Mouse (Mus musculus) cerebellum, adult 11 months (tissue): ENCODE measurements around the gene Trpd52l3.

Source experiments
- DNase-seq: peaks from one replicate; pipeline ENCODE4 v3.0.0; 2022

The Trpd52l3 gene

DNA sequence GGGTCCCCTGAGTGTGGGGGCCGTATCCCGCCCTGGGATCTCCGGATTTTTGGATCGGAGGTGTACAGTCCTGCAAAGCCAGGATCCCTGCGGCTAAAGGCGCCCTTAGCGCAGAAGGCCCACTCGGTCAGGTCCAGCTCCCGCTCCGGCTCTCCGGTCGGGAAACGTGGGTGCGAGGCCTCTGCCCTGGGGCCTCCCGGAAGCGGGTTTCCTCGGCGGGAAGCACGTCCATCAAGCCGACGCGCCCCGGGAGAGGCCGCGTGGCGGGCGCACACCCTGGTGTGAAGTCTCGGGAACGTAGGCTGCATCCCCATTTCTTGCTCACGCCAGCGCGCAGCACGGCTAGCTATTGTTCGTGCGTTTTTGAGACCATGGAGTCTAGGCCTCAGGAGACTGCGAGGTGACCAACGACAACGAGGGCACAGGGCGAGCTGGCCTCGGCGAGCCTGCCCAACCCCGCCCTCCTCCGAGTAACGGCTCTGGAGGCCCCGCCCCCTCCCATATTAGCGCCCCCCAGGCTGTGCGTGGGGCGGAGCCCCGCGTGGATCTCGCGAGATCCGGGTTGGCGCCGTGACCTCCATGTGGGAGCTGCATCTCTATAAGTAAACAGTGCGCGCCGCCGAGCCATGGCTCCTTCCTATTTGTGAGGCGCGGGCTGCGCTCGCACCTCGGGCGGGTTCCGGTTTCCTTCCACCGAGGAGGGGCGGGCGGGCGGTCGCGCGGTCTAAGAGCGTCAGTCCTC, 26.5 kb downstream of the Trpd52l3 start, which contains the start of gene Uhrf2:
TSS of gene Uhrf2 (plus strand) at position 620 of the 742 bp plus-strand sequence.
- DNase-seq = peak; percentile 94

DNA sequence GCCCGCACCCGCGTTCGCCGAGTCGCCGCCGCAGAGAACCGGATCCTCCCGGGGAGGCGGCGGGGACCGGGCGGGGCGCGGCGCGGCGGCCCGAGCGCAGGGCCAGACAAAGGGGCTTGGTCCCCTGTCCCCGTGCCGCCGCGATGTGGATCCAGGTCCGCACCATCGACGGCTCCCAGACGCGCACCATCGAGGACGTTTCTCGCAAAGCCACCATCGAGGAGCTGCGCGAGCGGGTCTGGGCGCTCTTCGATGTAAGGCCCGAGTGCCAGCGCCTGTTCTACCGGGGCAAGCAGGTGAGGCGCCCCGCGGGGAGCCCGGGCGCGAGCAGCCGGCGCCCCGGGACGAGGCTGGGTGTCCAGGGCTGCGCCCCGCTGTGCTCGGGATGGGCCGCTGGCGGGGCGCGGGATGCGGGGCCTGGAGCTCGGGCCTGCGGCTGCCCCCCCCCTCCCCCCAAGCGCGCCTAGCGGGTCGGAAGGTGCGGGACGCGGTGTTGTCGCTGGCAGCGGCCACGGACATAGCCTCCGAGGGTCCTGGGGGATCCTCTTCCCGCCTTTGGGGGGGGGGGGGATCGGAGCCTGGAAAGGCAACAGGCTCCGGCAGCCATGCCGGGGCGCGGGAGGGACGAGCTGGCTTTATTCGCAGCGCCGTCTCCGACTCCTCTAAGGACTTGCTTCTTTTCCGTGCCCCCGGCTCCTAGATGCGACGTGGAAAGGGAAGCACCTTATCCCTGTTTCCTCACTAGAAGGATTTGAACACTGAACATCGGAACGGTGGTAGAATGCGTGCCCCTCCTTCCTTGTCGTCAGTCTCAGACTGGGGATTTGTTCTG, 27.3 kb downstream of the Trpd52l3 start:
- DNase-seq = peak; percentile 49

DNA sequence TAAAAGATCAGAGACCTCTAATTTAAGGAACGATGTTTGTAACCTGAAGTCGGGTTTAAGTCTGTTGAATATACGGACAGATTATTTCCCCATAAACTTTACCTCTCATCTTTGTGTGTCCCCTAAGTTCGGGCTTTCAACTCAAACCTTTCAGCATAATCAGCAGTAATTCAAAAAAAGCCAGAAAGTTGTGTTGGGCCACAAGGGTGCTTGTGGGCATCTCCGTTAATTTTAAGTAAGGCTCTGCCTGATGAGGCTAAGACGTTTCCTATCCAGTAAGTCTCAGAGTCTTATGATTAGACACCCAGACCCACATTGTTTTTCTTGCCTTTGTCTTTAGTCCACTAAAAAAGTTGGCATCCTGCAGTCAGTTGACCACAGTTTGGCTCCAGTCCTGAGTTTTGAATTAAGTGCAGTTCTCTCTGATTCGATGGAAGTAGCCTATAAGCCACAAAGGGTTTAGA, 27.9 kb downstream of the Trpd52l3 start:
- DNase-seq = no peak

DNA sequence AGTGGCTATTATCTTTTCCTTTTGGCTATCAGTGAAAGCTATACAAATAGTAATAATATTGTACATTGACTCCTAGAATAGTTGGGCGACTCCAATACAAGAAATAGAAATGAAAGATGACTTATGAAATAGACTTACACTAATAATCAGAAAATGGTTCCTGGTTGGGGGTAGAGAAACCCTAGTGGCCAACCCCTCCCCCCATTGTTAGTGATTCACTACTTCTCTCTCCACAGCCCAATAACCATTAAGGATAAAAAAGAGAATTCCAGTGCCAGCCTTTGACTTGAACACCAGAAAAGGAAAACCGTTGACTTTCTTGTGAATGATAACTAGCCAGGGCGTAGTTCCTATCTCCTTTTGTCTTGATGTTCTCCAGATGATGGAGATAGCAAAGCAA, 28.6 kb downstream of the Trpd52l3 start:
- DNase-seq = no peak

DNA sequence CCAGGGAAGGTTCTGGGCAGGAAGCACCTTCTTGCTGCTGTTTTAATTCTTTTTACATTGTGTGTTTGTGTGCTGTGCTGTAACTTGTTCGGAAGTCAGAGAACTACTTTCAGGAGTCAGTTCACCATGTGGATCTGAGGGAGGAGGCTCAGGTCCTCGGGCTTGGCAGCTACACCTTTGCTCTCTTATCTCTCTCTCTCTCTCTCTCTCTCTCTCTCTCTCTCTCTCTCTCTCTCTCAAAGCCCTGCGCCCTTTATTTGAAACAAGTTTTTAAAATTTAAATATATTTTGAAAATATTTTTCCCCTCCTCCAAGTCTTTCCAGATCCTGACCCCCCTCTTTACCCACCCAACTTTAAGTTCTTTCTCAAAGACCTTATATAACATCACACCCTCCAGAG, 31.8 kb downstream of the Trpd52l3 start:
- DNase-seq = no peak

DNA sequence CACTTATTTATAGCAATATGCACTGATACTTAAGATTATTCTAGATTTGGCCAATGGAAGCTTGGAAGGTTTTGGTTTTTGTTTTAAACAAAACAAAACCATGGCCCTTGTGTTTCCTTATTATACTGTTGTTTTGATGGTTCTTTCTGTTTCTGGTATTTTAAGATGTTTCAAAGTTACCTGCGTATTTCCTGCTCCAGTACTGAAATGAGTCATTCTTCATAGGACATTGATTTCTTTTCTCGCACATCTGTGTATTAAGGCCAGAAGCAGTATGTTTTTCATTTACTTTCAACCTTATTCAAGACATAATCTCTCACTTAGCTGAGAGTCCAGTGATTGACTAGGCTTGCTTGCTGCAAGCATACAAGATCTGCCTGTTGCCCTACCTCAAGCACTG, 40.1 kb downstream of the Trpd52l3 start:
- DNase-seq = no peak

DNA sequence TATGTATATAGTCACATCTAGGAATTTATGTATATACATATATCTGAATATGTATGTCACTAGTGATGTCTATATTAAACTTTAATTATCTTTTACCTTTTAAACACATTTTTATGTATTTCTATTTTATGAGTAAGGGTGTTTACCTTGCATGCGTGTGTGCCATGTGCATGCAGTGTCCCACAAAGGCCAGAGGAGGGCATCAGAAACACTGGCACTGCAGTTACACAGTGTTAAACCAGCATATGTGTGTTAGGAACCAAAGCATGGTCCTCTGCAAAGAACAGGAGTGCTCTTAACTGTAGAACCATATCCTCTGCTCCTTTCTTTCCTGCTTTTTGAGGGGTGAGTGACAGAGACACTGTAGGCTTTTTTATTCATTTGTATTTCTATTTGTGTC, 41.0 kb downstream of the Trpd52l3 start:
- DNase-seq = no peak

DNA sequence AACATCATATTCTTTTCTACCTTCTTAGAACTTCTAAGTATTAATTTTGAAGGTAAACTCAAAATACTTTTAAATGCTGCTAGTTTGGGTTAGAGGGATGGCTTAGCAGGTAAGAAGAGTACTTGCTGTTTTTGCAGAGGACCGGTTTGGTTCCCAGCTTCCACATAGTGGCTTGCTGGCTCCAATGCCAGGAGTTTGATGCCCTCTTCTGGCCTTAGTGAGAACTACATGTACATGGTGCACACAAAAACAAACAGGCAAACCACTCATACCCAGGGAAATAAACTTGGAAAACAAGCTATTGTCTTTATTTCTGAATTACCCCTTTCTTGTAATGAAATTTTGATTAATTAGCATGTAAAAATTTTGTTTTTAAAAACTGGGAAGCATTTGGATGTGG, 42.3 kb downstream of the Trpd52l3 start:
- DNase-seq = no peak

DNA sequence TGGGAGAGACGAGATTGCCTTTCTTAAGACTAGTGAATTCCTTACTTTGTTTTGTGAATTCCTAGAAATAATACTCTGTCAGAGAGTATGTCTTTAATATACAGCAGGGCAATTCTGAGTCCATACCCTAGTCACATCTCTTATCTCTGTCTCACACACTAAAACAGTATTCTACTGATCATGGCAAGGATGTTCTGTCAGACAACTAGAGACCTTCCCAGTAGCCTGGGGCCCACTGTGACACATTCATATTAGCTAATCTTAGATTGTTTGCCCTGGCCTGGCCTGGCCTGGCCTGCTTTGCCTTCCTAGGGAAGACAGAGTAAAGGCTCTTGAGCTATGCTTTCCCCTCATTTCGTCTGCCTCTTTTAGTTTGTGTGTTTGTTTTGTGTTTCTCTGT, 47.0 kb downstream of the Trpd52l3 start:
- no peak for DNase-seq

DNA sequence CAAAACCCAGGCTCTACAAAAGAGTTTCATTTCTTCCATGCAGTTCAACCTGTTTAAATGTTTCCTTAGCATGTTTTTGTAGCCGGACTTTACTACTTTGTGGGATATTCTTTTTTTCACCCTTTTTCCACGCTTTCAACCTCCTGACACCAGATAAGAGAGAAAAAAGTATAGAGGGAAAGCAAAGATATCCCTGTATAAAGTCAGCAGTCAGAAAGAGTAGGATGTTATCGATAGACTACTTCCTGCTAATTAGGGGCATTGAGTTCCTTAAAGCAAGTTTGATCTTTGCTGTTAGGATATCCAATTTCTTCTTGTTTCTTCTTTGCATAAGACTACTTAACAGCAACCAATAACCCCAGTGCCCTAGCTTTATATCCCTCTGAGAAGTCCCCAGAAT, 47.9 kb downstream of the Trpd52l3 start:
- DNase-seq = no peak

DNA sequence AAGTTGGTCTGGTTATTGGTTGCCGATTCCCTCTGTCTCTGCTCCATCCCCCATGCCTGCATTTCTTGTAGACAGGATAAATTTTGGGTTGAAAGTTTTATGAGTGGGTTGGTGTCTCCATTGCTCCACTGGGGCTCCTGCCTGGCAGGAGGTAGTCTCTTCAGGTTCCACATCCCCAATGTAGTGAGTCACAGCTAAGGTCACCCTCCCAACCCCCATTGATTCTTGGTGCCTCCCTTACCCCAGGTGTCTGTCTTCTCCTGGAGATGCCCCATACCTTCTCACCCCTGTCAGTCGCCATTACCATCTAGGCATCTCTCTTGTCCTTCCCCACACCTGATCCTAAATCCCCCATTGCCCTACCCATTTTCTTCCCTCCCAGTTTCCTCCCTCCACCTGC, 50.6 kb downstream of the Trpd52l3 start:
- no peak for DNase-seq
